ENCODE assay signal across 10 mouse cellular contexts in genomic region chr15:5106293-5106692, GRCm38 (mm10). TPM values are rescaled to one million over a fixed set of nuclear protein-coding genes. Genes with fewer than 3 reads are reported as not detected.
DNase-seq lines count a peak whose midpoint lies in the region; ATAC-seq and TF ChIP-seq lines count a peak whose summit lies in the region.
"Had no signal": no experiment of that assay in that cellular context is flagged by ENCODE, and none has a peak within 500 bp of the region (broad histone marks: within the 10 kb centered on the region; RNA-seq: fewer than 3 reads in every experiment).

No protein-coding gene starts in this region.

- ATAC-seq in cerebellum, adult (ENCODE audit: insufficient number of reproducible peaks, low FRiP score, low TSS enrichment): no peak
- ATAC-seq in activated CD4-positive, CD25-positive, alpha-beta regulatory T cell, adult 4 months: peak; percentile 33

- H3K27ac ChIP-seq in layer of hippocampus, adult 2 months: peak overlapping the region; percentile 24; the same call in 1 of the 2 replicates

- peak; percentile 87 for TF ChIP-seq CTCF in layer of hippocampus, adult 2 months (conservative IDR thresholded peaks at IDR 0.05)

- DNase-seq in cerebellum, adult 9-10 months: peak; percentile 57
- no peak for DNase-seq in layer of hippocampus, adult 2 months (ENCODE audit: low spot score in 2 of 2)
- no peak for DNase-seq in layer of hippocampus, postnatal 36 days
- peak; percentile 39 for DNase-seq in mesoderm, embryonic 11.5 days (ENCODE audit: low read depth, low spot score)
- DNase-seq in thymus, postnatal 4 days: no peak
- no peak for DNase-seq in right cerebral cortex, adult 2 months (ENCODE audit: low spot score in 2 of 2)
- DNase-seq: gastrocnemius, postnatal 25 days had no signal

- no peak overlapping the region for H3K4me3 ChIP-seq in layer of hippocampus, adult 2 months

RNA-seq across cellular contexts. Expression of gene Card6, which starts 2.0 kb away (rescaled TPM):
- total RNA-seq in layer of hippocampus, adult 2 months (2021): 1 to 10 TPM; 5.8 to 6.6 TPM
- 1 to 10 TPM; 5.3 TPM for total RNA-seq in layer of hippocampus, postnatal 36 days (2021)
- polyA plus RNA-seq in activated CD4-positive, CD25-positive, alpha-beta regulatory T cell, adult 4 months (2017; shearing (Covaris generic)): 10 to 100 TPM; 31.6 to 35.4 TPM

RNA-seq across cellular contexts. Expression of gene Rpl37, which starts 10.2 kb away (rescaled TPM):
- total RNA-seq in layer of hippocampus, adult 2 months (2021): 100 to 1,000 TPM; 308 to 352 TPM
- 100 to 1,000 TPM; 277 to 293 TPM for total RNA-seq in layer of hippocampus, postnatal 36 days (2021)
- 1,000 to 10,000 TPM; 2,142 to 2,785 TPM for polyA plus RNA-seq in activated CD4-positive, CD25-positive, alpha-beta regulatory T cell, adult 4 months (2017; shearing (Covaris generic))

RNA-seq across cellular contexts. Expression of gene Prkaa1, which starts 37.4 kb away (rescaled TPM):
- 10 to 100 TPM; 24.3 to 24.8 TPM for total RNA-seq in layer of hippocampus, adult 2 months (2021)
- 10 to 100 TPM; 23.0 to 24.1 TPM for total RNA-seq in layer of hippocampus, postnatal 36 days (2021)
- polyA plus RNA-seq in activated CD4-positive, CD25-positive, alpha-beta regulatory T cell, adult 4 months (2017; shearing (Covaris generic)): 10 to 100 TPM; 22.4 to 23.6 TPM

RNA-seq across cellular contexts. Expression of gene C7, which starts 42.8 kb away (rescaled TPM):
- under 1 TPM; 0.13 to 0.17 TPM for total RNA-seq in layer of hippocampus, adult 2 months (2021)
- under 1 TPM in 1 of 2 experiments, not detected in 1; 0.17 TPM for total RNA-seq in layer of hippocampus, postnatal 36 days (2021)
- polyA plus RNA-seq in activated CD4-positive, CD25-positive, alpha-beta regulatory T cell, adult 4 months (2017; shearing (Covaris generic)): not detected
- polyA plus RNA-seq: C2C12 had no signal

Comparison
In these comparisons a context has a peak if more than half of its experiments do, and no peak if none do; other contexts are left out.
1. DNase-seq: peak in cerebellum, adult 9-10 months (single experiment) and mesoderm, embryonic 11.5 days (single experiment); none in layer of hippocampus, adult 2 months (0 of 2), layer of hippocampus, postnatal 36 days (0 of 2), thymus, postnatal 4 days (single experiment) and right cerebral cortex, adult 2 months (0 of 2).